Mouse (Mus musculus) myocyte (in vitro differentiated cells): ENCODE data around the gene Pigh.

Experiments used
- E2F4 ChIP-seq: IDR thresholded peaks from one replicate; pipeline ENCODE4 v1.6.1; 2011; ENCODE audit warnings: mild to moderate bottlenecking, control low read depth, moderate library complexity; ENCODE audit not compliant: insufficient read depth
- MAX ChIP-seq: IDR thresholded peaks from one replicate; pipeline ENCODE4 v1.6.1; 2011; ENCODE audit warnings: low read depth, mild to moderate bottlenecking, control low read depth
- MYOD1 ChIP-seq, 3 experiments: IDR thresholded peaks; one replicate each; pipeline ENCODE4 v1.6.1; 2011; ENCODE audit warnings: control low read depth in 2 of 3, low read depth in 2 of 3, mild to moderate bottlenecking in 2 of 3, moderate library complexity in 1 of 3; ENCODE audit not compliant: insufficient read length in 2 of 3, control insufficient read depth in 1 of 3
- POLR2A ChIP-seq: IDR thresholded peaks from one replicate; pipeline ENCODE4 v1.6.1; 2011; ENCODE audit warnings: low read depth, mild to moderate bottlenecking, control low read depth, moderate library complexity; ENCODE audit not compliant: insufficient read length
- POLR2AphosphoS2 ChIP-seq: IDR thresholded peaks from one replicate; pipeline ENCODE4 v1.6.1; 2011; ENCODE audit warnings: low read depth, control low read depth; ENCODE audit not compliant: insufficient read length
- TCF12 ChIP-seq: IDR thresholded peaks from one replicate; pipeline ENCODE4 v1.6.1; 2011; ENCODE audit warnings: mild to moderate bottlenecking, control low read depth; ENCODE audit not compliant: poor library complexity, insufficient read depth, severe bottlenecking
- TCF3 ChIP-seq: IDR thresholded peaks from one replicate; pipeline ENCODE4 v1.6.1; 2011; ENCODE audit warnings: low read depth, control low read depth; ENCODE audit not compliant: insufficient read length
- USF1 ChIP-seq: IDR thresholded peaks from one replicate; pipeline ENCODE4 v1.6.1; 2011; ENCODE audit warnings: low read depth, mild to moderate bottlenecking, control low read depth, moderate library complexity

DNA sequence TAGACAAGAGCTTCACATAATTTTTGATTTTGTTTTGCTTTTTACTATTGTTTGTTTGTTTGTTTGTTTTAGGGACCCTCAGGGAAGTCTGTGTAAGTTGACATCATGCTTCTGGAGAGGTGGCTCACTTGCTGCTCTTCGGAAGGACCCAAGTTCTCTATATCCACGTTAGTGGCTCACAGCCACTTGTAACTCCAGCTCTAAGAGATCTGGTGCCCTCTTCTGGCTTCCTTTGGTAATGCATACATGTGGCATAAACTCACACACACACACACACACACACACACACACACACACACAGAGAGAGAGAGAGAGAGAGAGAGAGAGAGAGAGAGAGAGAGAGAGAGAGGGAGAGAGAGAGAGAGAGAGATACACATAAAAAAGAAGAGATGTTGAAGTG, 15.1 kb upstream of the Pigh start:
- TF ChIP-seq POLR2AphosphoS2, result no peak
- no peak for TF ChIP-seq POLR2A
- no peak for TF ChIP-seq USF1
- no peak for TF ChIP-seq E2F4
- TF ChIP-seq TCF3, result no peak
- no peak for TF ChIP-seq MAX
- no peak for TF ChIP-seq MYOD1 (IDR thresholded peaks at IDR 0.05; ENCODE audit: control insufficient read depth in 1 of 3, insufficient read length in 2 of 3, low read depth in 2 of 3)
- no peak for TF ChIP-seq TCF12
